9 mouse cellular contexts compared by ENCODE assay signal in genomic region chr3:121646364-121647048, GRCm38 (mm10). TPM values are rescaled to one million over a fixed set of nuclear protein-coding genes. Genes with fewer than 3 reads are reported as not detected.
DNase-seq lines count a peak whose midpoint lies in the region; ATAC-seq and TF ChIP-seq lines count a peak whose summit lies in the region.
"Had no signal": no experiment of that assay in that cellular context is flagged by ENCODE, and none has a peak within 500 bp of the region (broad histone marks: within the 10 kb centered on the region; RNA-seq: fewer than 3 reads in every experiment).

No protein-coding gene starts in this region.

- H3K9ac ChIP-seq in liver, embryonic 16.5 days (ENCODE audit: low read depth, low read length): no peak overlapping the region
- H3K9ac ChIP-seq: limb, embryonic 15.5 days had no signal

- intact Hi-C loops in heart, postnatal 10 days (cut with DNase I): no loop called here
- intact Hi-C loops in left cerebral cortex, adult 2 months (cut with DNase I): no loop called here

- no peak overlapping the region for H3K4me2 ChIP-seq in liver, embryonic 16.5 days (ENCODE audit: low read depth, low read length)
- H3K4me2 ChIP-seq: limb, embryonic 15.5 days had no signal

- no peak for TF ChIP-seq CTCF in left cerebral cortex, adult 2 months (IDR thresholded peaks at IDR 0.05)

- DNase-seq in ES-CJ7 (ENCODE audit: low read depth, low spot score) (peak; percentile 33), NIH3T3 (ENCODE audit: low read depth) (peak; percentile 77)
- DNase-seq in heart, postnatal 10 days: peak; percentile 33 to 40
- no peak for DNase-seq in thymus, postnatal 14 days
- DNase-seq in left cerebral cortex, adult 2 months (ENCODE audit: extremely low spot score in 1 of 2, low spot score in 2 of 2): no peak
- DNase-seq in thymus, adult 18-20 months: no peak
- DNase-seq in cerebellum, adult 8-10 months: no peak

- no peak overlapping the region for H3K27ac ChIP-seq in liver, embryonic 16.5 days (ENCODE audit: low read length)
- H3K27ac ChIP-seq in left cerebral cortex, adult 2 months: no peak overlapping the region
- H3K27ac ChIP-seq: limb, embryonic 15.5 days had no signal

- 34% methylated on average over 9 of the region's 9 CpGs for WGBS in liver, embryonic 16.5 days (ENCODE audit: insufficient replicate concordance)

- H3K4me3 ChIP-seq in liver, embryonic 16.5 days (ENCODE audit: low read depth, low read length): no peak overlapping the region
- no peak overlapping the region for H3K4me3 ChIP-seq in left cerebral cortex, adult 2 months
- H3K4me3 ChIP-seq: limb, embryonic 15.5 days had no signal

- ATAC-seq in liver, embryonic 16.5 days (ENCODE audit: low read depth): peak; percentile 68

- no peaks in the 10 kb centered on the region for H3K27me3 ChIP-seq in liver, embryonic 16.5 days (ENCODE audit: control insufficient read depth, insufficient read depth, low read depth, low read length)
- H3K27me3 ChIP-seq: limb, embryonic 15.5 days had no signal

- H3K4me1 ChIP-seq in liver, embryonic 16.5 days (ENCODE audit: control insufficient read depth, low read depth, low read length): peaks cover 4% of the 10 kb centered on the region

- H3K9me3 ChIP-seq in liver, embryonic 16.5 days (replicated peaks; ENCODE audit: control insufficient read depth, low read length): no peaks in the 10 kb centered on the region
- H3K9me3 ChIP-seq: limb, embryonic 15.5 days had no signal

- no peaks in the 10 kb centered on the region for H3K36me3 ChIP-seq in liver, embryonic 16.5 days (ENCODE audit: control insufficient read depth, insufficient read depth)
- H3K36me3 ChIP-seq: limb, embryonic 15.5 days had no signal

RNA-seq across cellular contexts. Expression of gene 4930432M17Rik, which starts 24.1 kb away (rescaled TPM):
- total RNA-seq in heart, postnatal 10 days (2021): not detected
- polyA plus RNA-seq in liver, embryonic 16.5 days (2015; fragmentation: Nextera tagmentation; extraction: Ambion mirVana): not detected in 2 replicates
- total RNA-seq in left cerebral cortex, adult 2 months (2021): not detected
- polyA plus RNA-seq: limb, embryonic 15.5 days had no signal

Comparison
In these comparisons a context has a peak if more than half of its experiments do, and no peak if none do; other contexts are left out.
1. DNase-seq: peak in ES-CJ7 (single experiment), NIH3T3 (single experiment) and heart, postnatal 10 days (2 of 2); none in thymus, postnatal 14 days (single experiment), left cerebral cortex, adult 2 months (0 of 2), thymus, adult 18-20 months (0 of 2) and cerebellum, adult 8-10 months (single experiment).